Mouse (Mus musculus): Measurements from ENCODE around the gene Rbks.
"Not testable (repeated sequence)": the region's sequence is repeated elsewhere in the genome, so short reads cannot be mapped to it uniquely, and the experiment has no call there.

- not testable (repeated sequence) for TF ChIP-seq CTCF (conservative IDR thresholded peaks at IDR 0.05; ENCODE audit: low read length); NANOG (IDR thresholded peaks at IDR 0.05; ENCODE audit: borderline replicate concordance, low read length)
Measured at GRCm38 (mm10) chr5:31631169-31631568, 66.3 kb downstream of the Rbks start.

Measured in E14TG2a.4 (cell line).